In genomic region chr4:143248050-143248449, GRCm38 (mm10) we compare ENCODE assay signal across 10 mouse cellular contexts. TPM values are rescaled to one million over a fixed set of nuclear protein-coding genes. Genes with fewer than 3 reads are reported as not detected.
DNase-seq lines count a peak whose midpoint lies in the region; ATAC-seq and TF ChIP-seq lines count a peak whose summit lies in the region.
"Had no signal": no experiment of that assay in that cellular context is flagged by ENCODE, and none has a peak within 500 bp of the region (broad histone marks: within the 10 kb centered on the region; RNA-seq: fewer than 3 reads in every experiment).

No protein-coding gene starts in this region.

- 80% methylated on average over 5 of the region's 5 CpGs for WGBS in embryonic facial prominence, embryonic 11.5 days
- 75% methylated on average over 5 of the region's 5 CpGs for WGBS in embryonic facial prominence, embryonic 10.5 days
- WGBS in lung, embryonic 14.5 days, result 72% methylated on average over 5 of the region's 5 CpGs

- H3K36me3 ChIP-seq in embryonic facial prominence, embryonic 11.5 days (replicated peaks; ENCODE audit: control insufficient read depth, insufficient read depth, low read depth, low read length), result no peaks in the 10 kb centered on the region
- no peaks in the 10 kb centered on the region for H3K36me3 ChIP-seq in embryonic facial prominence, embryonic 10.5 days (replicated peaks)
- no peaks in the 10 kb centered on the region for H3K36me3 ChIP-seq in lung, embryonic 14.5 days (ENCODE audit: insufficient read depth)
- H3K36me3 ChIP-seq: neural tube, embryonic 15.5 days had no signal

- H3K27ac ChIP-seq in embryonic facial prominence, embryonic 11.5 days (replicated peaks; ENCODE audit: low read depth, low read length), result no peak overlapping the region
- no peak overlapping the region for H3K27ac ChIP-seq in embryonic facial prominence, embryonic 10.5 days (replicated peaks)
- H3K27ac ChIP-seq in lung, embryonic 14.5 days (ENCODE audit: low read depth), result no peak overlapping the region
- H3K27ac ChIP-seq: neural tube, embryonic 15.5 days had no signal

- H3K9me3 ChIP-seq in embryonic facial prominence, embryonic 11.5 days (replicated peaks; ENCODE audit: control insufficient read depth, low read length), result no peaks in the 10 kb centered on the region
- 0 out of 2 replicates have a peak, but pooled peaks cover 6% of the 10 kb centered on the region for H3K9me3 ChIP-seq in embryonic facial prominence, embryonic 10.5 days
- H3K9me3 ChIP-seq in lung, embryonic 14.5 days (ENCODE audit: low read depth, low read length), result no peaks in the 10 kb centered on the region
- H3K9me3 ChIP-seq: neural tube, embryonic 15.5 days had no signal

- no peaks in the 10 kb centered on the region for H3K4me1 ChIP-seq in embryonic facial prominence, embryonic 11.5 days (ENCODE audit: control insufficient read depth, insufficient read depth, low read length)
- H3K4me1 ChIP-seq in embryonic facial prominence, embryonic 10.5 days, result no peaks in the 10 kb centered on the region
- H3K4me1 ChIP-seq in lung, embryonic 14.5 days (ENCODE audit: insufficient read depth), result no peaks in the 10 kb centered on the region
- H3K4me1 ChIP-seq: neural tube, embryonic 15.5 days had no signal

- no peak overlapping the region for H3K9ac ChIP-seq in embryonic facial prominence, embryonic 11.5 days (replicated peaks; ENCODE audit: low read length)
- no peak overlapping the region for H3K9ac ChIP-seq in lung, embryonic 14.5 days
- H3K9ac ChIP-seq: neural tube, embryonic 15.5 days had no signal

- H3K4me2 ChIP-seq in embryonic facial prominence, embryonic 11.5 days (ENCODE audit: low read depth, low read length), result no peak overlapping the region
- H3K4me2 ChIP-seq in lung, embryonic 14.5 days, result no peak overlapping the region
- H3K4me2 ChIP-seq: neural tube, embryonic 15.5 days had no signal

- H3K27me3 ChIP-seq in embryonic facial prominence, embryonic 11.5 days (ENCODE audit: control insufficient read depth, insufficient read depth, low read length), result no peaks in the 10 kb centered on the region
- H3K27me3 ChIP-seq in embryonic facial prominence, embryonic 10.5 days (replicated peaks; ENCODE audit: low read depth, poor library complexity, severe bottlenecking), result no peaks in the 10 kb centered on the region
- no peaks in the 10 kb centered on the region for H3K27me3 ChIP-seq in lung, embryonic 14.5 days (ENCODE audit: insufficient read depth, low read length)
- H3K27me3 ChIP-seq: neural tube, embryonic 15.5 days had no signal

- ATAC-seq in embryonic facial prominence, embryonic 11.5 days (replicated peaks; ENCODE audit: insufficient number of reproducible peaks, low FRiP score, low TSS enrichment, low read depth), result no peak
- ATAC-seq in lung, embryonic 14.5 days (ENCODE audit: insufficient read depth), result no peak

- TF ChIP-seq CTCF in lung, embryonic 14.5 days (IDR thresholded peaks at IDR 0.05; ENCODE audit: low read depth), result peak; percentile 56

- H3K4me3 ChIP-seq in embryonic facial prominence, embryonic 11.5 days (ENCODE audit: low read depth, low read length), result no peak overlapping the region
- H3K4me3 ChIP-seq in embryonic facial prominence, embryonic 10.5 days, result no peak overlapping the region
- H3K4me3 ChIP-seq in lung, embryonic 14.5 days (ENCODE audit: low read depth, low read length), result no peak overlapping the region
- H3K4me3 ChIP-seq: neural tube, embryonic 15.5 days had no signal

- intact Hi-C loops in gastrocnemius, postnatal 36 days (cut with DNase I), result no loop called here

- DNase-seq in embryonic facial prominence, embryonic 11.5 days (ENCODE audit: low spot score), result peak; percentile 13
- no peak for DNase-seq in embryonic facial prominence, embryonic 10.5 days (ENCODE audit: low spot score)
- DNase-seq in lung, embryonic 14.5 days, result no peak
- no peak for DNase-seq in lung, postnatal 25 days (ENCODE audit: low spot score)
- peak; percentile 31 for DNase-seq in c-Kit-positive CD71-positive TER-119-positive erythroid progenitor cells, embryonic 14.5 days (ENCODE audit: low spot score)
- DNase-seq in testis, postnatal 14 days (ENCODE audit: low spot score), result peak; percentile 43
- DNase-seq in gastrocnemius, postnatal 36 days, result no peak
- DNase-seq in urinary bladder, adult 18-20 months (ENCODE audit: low spot score in 2 of 2), result no peak
- DNase-seq: gastrocnemius, postnatal 10 days had no signal

RNA-seq across cellular contexts. Expression of gene Prdm2, which starts 35.3 kb away (rescaled TPM):
- polyA plus RNA-seq in embryonic facial prominence, embryonic 11.5 days (2014; fragmentation: Nextera tagmentation; extraction: Ambion mirVana), result 11.5 and 13.2 TPM in 2 replicates
- polyA plus RNA-seq in embryonic facial prominence, embryonic 10.5 days (2016; fragmentation: Nextera tagmentation; extraction: Ambion mirVana), result 16.8 and 17.4 TPM in 2 replicates
- polyA plus RNA-seq in lung, embryonic 14.5 days (2014; fragmentation: Nextera tagmentation; extraction: Ambion mirVana), result 12.0 and 12.1 TPM in 2 replicates
- 10 to 100 TPM; 17.9 to 19.7 TPM for total RNA-seq in gastrocnemius, postnatal 36 days (2021)

RNA-seq across cellular contexts. Expression of gene Pdpn, which starts 51.3 kb away (rescaled TPM):
- polyA plus RNA-seq in embryonic facial prominence, embryonic 11.5 days (2014; fragmentation: Nextera tagmentation; extraction: Ambion mirVana), result 44.9 and 46.9 TPM in 2 replicates
- polyA plus RNA-seq in embryonic facial prominence, embryonic 10.5 days (2016; fragmentation: Nextera tagmentation; extraction: Ambion mirVana), result 38.0 and 43.0 TPM in 2 replicates
- 36.6 and 39.5 TPM in 2 replicates for polyA plus RNA-seq in lung, embryonic 14.5 days (2014; fragmentation: Nextera tagmentation; extraction: Ambion mirVana)
- 1 to 10 TPM; 7.0 to 7.7 TPM for total RNA-seq in gastrocnemius, postnatal 36 days (2021)

Comparison
In these comparisons a context has a peak if more than half of its experiments do, and no peak if none do; other contexts are left out.
1. DNase-seq: peak in embryonic facial prominence, embryonic 11.5 days (single experiment), c-Kit-positive CD71-positive TER-119-positive erythroid progenitor cells, embryonic 14.5 days (single experiment) and testis, postnatal 14 days (single experiment); none in embryonic facial prominence, embryonic 10.5 days (single experiment), lung, embryonic 14.5 days (single experiment), lung, postnatal 25 days (single experiment), gastrocnemius, postnatal 36 days (0 of 2) and urinary bladder, adult 18-20 months (0 of 2).